Mouse (Mus musculus) midbrain, embryonic 12.5 days (tissue): ENCODE measurements around the gene Arhgap24. TPM values are rescaled to one million over a fixed set of nuclear protein-coding genes. Genes with fewer than 3 reads are reported as not detected.

Experiments used
- ATAC-seq: fragments of 200-750 bp; cut with Nextera tagmentation; 2 replicates; pipeline ENCODE4 v1.8.0; 2017; ENCODE audit warnings: low read depth, moderate TSS enrichment, moderate library complexity; ENCODE audit not compliant: low FRiP score
- H3K27ac ChIP-seq: fragments of 300-500 bp; sonication (generic); replicated peaks from 2 replicates; pipeline ENCODE4 v1.5.1; 2016; ENCODE audit warnings: mild to moderate bottlenecking
- H3K27me3 ChIP-seq: fragments of 300-500 bp; sonication (generic); 2 replicates; pipeline ENCODE4 v1.6.1; 2016; ENCODE audit warnings: mild to moderate bottlenecking
- H3K36me3 ChIP-seq: fragments of 300-500 bp; sonication (generic); 2 replicates; pipeline ENCODE4 v1.6.1; 2016
- H3K4me1 ChIP-seq: fragments of 300-500 bp; sonication (generic); 2 replicates; pipeline ENCODE4 v1.6.1; 2016
- H3K4me2 ChIP-seq: fragments of 300-500 bp; sonication (generic); replicated peaks from 2 replicates; pipeline ENCODE4 v1.6.1; 2016; ENCODE audit warnings: mild to moderate bottlenecking, moderate library complexity
- H3K4me3 ChIP-seq: fragments of 300-500 bp; sonication (generic); 2 replicates; pipeline ENCODE4 v1.5.1; 2016; ENCODE audit warnings: mild to moderate bottlenecking
- H3K9ac ChIP-seq: fragments of 300-500 bp; sonication (generic); replicated peaks from 2 replicates; pipeline ENCODE4 v1.6.1; 2016; ENCODE audit warnings: mild to moderate bottlenecking, moderate library complexity
- H3K9me3 ChIP-seq: fragments of 300-500 bp; sonication (generic); 2 replicates; pipeline ENCODE4 v1.6.1; 2016; ENCODE audit warnings: mild to moderate bottlenecking
- WGBS: fragments of 180-500 bp; shearing (Covaris S2); methylation state at CpG from one replicate; pipeline ENCODE4 v1.1.7; 2016; 5-methylcytosine and 5-hydroxymethylcytosine counted together
- polyA plus RNA-seq: library from polyadenylated mRNA; unstranded; fragments of >200 nt; fragmentation: Nextera tagmentation; extraction: Ambion mirVana; gene quantifications from 2 replicates; pipeline ENCODE4 v1.2.1, GENCODE M21; 2016

The Arhgap24 gene
- polyA plus RNA-seq, 1 experiment from 2014 or later, result 5.7 TPM

GRCm38 (mm10) chr5:102465372-102465771, 15.8 kb upstream of the Arhgap24 start:
- Histone ChIP-seq H3K9me3 (no peaks in the 10 kb centered on the region), H3K9ac (no peak overlapping the region), H3K4me1 (no peaks in the 10 kb centered on the region), H3K27ac (no peak overlapping the region), H3K36me3 (no peaks in the 10 kb centered on the region), H3K4me2 (no peak overlapping the region), H3K27me3 (no peaks in the 10 kb centered on the region), H3K4me3 (no peak overlapping the region)
- WGBS, result 92% methylated on average over 2 of the region's 2 CpGs
- no peak for ATAC-seq

GRCm38 (mm10) chr5:102468292-102468691, 12.9 kb upstream of the Arhgap24 start:
- Histone ChIP-seq H3K27me3 (no peaks in the 10 kb centered on the region), H3K36me3 (no peaks in the 10 kb centered on the region), H3K4me1 (no peaks in the 10 kb centered on the region), H3K9me3 (no peaks in the 10 kb centered on the region), H3K4me3 (no peak overlapping the region), H3K9ac (no peak overlapping the region), H3K4me2 (no peak overlapping the region), H3K27ac (no peak overlapping the region)
- no peak for ATAC-seq
- 92% methylated on average over 3 of the region's 3 CpGs for WGBS

- no peak overlapping the region for H3K9ac ChIP-seq
- 93% methylated on average over 2 of the region's 2 CpGs for WGBS
- ATAC-seq, result no peak
- H3K4me1 ChIP-seq, result no peaks in the 10 kb centered on the region
- no peak overlapping the region for H3K4me3 ChIP-seq
- no peaks in the 10 kb centered on the region for H3K27me3 ChIP-seq
- H3K36me3 ChIP-seq, result no peaks in the 10 kb centered on the region
- no peak overlapping the region for H3K27ac ChIP-seq
- no peaks in the 10 kb centered on the region for H3K9me3 ChIP-seq
- H3K4me2 ChIP-seq, result no peak overlapping the region
Measured at GRCm38 (mm10) chr5:102470284-102470683, 10.9 kb upstream of the Arhgap24 start.

GRCm38 (mm10) chr5:102478076-102478475, 3.1 kb upstream of the Arhgap24 start:
- Histone ChIP-seq H3K9ac (no peak overlapping the region), H3K27ac (no peak overlapping the region), H3K27me3 (no peaks in the 10 kb centered on the region; the same call in 1 of the 2 replicates), H3K4me3 (no peak overlapping the region), H3K4me2 (no peak overlapping the region), H3K9me3 (no peaks in the 10 kb centered on the region), H3K36me3 (no peaks in the 10 kb centered on the region), H3K4me1 (peaks cover 16% of the 10 kb centered on the region; the same call in 1 of the 2 replicates)
- ATAC-seq, result no peak
- 9% methylated on average over 2 of the region's 2 CpGs for WGBS

GRCm38 (mm10) chr5:102483285-102483975, 2.2 kb downstream of the Arhgap24 start:
- Histone ChIP-seq H3K9me3 (no peaks in the 10 kb centered on the region), H3K4me3 (no peak overlapping the region), H3K4me2 (no peak overlapping the region), H3K4me1 (peaks cover 18% of the 10 kb centered on the region; the same call in 1 of the 2 replicates), H3K9ac (no peak overlapping the region), H3K27ac (no peak overlapping the region), H3K27me3 (no peaks in the 10 kb centered on the region; the same call in 1 of the 2 replicates), H3K36me3 (no peaks in the 10 kb centered on the region)
- 42% methylated on average over 10 of the region's 10 CpGs for whole genome bisulfite sequencing
- ATAC-seq, result no peak

GRCm38 (mm10) chr5:102491554-102491953, 10.4 kb downstream of the Arhgap24 start:
- no peak for ATAC-seq

GRCm38 (mm10) chr5:102492152-102492551, 11.0 kb downstream of the Arhgap24 start:
- no peaks in the 10 kb centered on the region for H3K27me3 ChIP-seq
- H3K4me2 ChIP-seq, result no peak overlapping the region
- WGBS, result 90% methylated on average over 9 of the region's 9 CpGs
- no peak overlapping the region for H3K27ac ChIP-seq
- H3K4me1 ChIP-seq, result no peaks in the 10 kb centered on the region
- no peaks in the 10 kb centered on the region for H3K9me3 ChIP-seq
- no peak overlapping the region for H3K9ac ChIP-seq
- no peak for ATAC-seq
- H3K4me3 ChIP-seq, result no peak overlapping the region
- no peaks in the 10 kb centered on the region for H3K36me3 ChIP-seq

More at GRCm38 (mm10) chr5:102491554-102491953, 10.4 kb downstream of the Arhgap24 start:
- Histone ChIP-seq H3K9me3 (no peaks in the 10 kb centered on the region), H3K9ac (no peak overlapping the region), H3K36me3 (no peaks in the 10 kb centered on the region), H3K27me3 (no peaks in the 10 kb centered on the region), H3K4me3 (no peak overlapping the region), H3K4me1 (no peaks in the 10 kb centered on the region), H3K4me2 (no peak overlapping the region), H3K27ac (no peak overlapping the region)
- WGBS, result 83% methylated on average over 5 of the region's 5 CpGs

- H3K9me3 ChIP-seq, result no peaks in the 10 kb centered on the region
- H3K9ac ChIP-seq, result no peak overlapping the region
- no peak overlapping the region for H3K4me3 ChIP-seq
- H3K27ac ChIP-seq, result no peak overlapping the region
- no peaks in the 10 kb centered on the region for H3K4me1 ChIP-seq
- 39% methylated on average over 6 of the region's 6 CpGs for WGBS
- no peaks in the 10 kb centered on the region for H3K27me3 ChIP-seq
- no peak overlapping the region for H3K4me2 ChIP-seq
- no peak for ATAC-seq
- H3K36me3 ChIP-seq, result no peaks in the 10 kb centered on the region
Measured at GRCm38 (mm10) chr5:102494827-102495226, 13.6 kb downstream of the Arhgap24 start.

- no peaks in the 10 kb centered on the region for H3K4me1 ChIP-seq
Measured at GRCm38 (mm10) chr5:102497205-102497604, 16.0 kb downstream of the Arhgap24 start.

GRCm38 (mm10) chr5:102498747-102499146, 17.6 kb downstream of the Arhgap24 start:
- H3K4me3 ChIP-seq, result no peak overlapping the region
- H3K4me1 ChIP-seq, result no peaks in the 10 kb centered on the region
- H3K27ac ChIP-seq, result no peak overlapping the region
- no peaks in the 10 kb centered on the region for H3K27me3 ChIP-seq
- H3K4me2 ChIP-seq, result no peak overlapping the region
- H3K36me3 ChIP-seq, result no peaks in the 10 kb centered on the region
- ATAC-seq, result no peak
- 89% methylated on average over 5 of the region's 5 CpGs for WGBS
- H3K9me3 ChIP-seq, result no peaks in the 10 kb centered on the region
- H3K9ac ChIP-seq, result no peak overlapping the region

More at GRCm38 (mm10) chr5:102497205-102497604, 16.0 kb downstream of the Arhgap24 start:
- H3K27me3 ChIP-seq, result no peaks in the 10 kb centered on the region
- H3K36me3 ChIP-seq, result no peaks in the 10 kb centered on the region
- WGBS, result 80% methylated on average over 3 of the region's 3 CpGs
- no peak overlapping the region for H3K4me3 ChIP-seq
- H3K9ac ChIP-seq, result no peak overlapping the region
- H3K9me3 ChIP-seq, result no peaks in the 10 kb centered on the region
- H3K4me2 ChIP-seq, result no peak overlapping the region
- ATAC-seq, result no peak
- no peak overlapping the region for H3K27ac ChIP-seq

- Histone ChIP-seq H3K27ac (no peak overlapping the region), H3K4me1 (no peaks in the 10 kb centered on the region), H3K27me3 (no peaks in the 10 kb centered on the region), H3K4me2 (no peak overlapping the region), H3K4me3 (no peak overlapping the region), H3K9ac (no peak overlapping the region), H3K36me3 (no peaks in the 10 kb centered on the region), H3K9me3 (no peaks in the 10 kb centered on the region)
- 84% methylated on average over 2 of the region's 2 CpGs for WGBS
- ATAC-seq, result no peak
Measured at GRCm38 (mm10) chr5:102502333-102502732, 21.1 kb downstream of the Arhgap24 start.

- ATAC-seq, result no peak
Measured at GRCm38 (mm10) chr5:102503066-102503465, 21.9 kb downstream of the Arhgap24 start.

GRCm38 (mm10) chr5:102503868-102504267, 22.7 kb downstream of the Arhgap24 start:
- no peaks in the 10 kb centered on the region for H3K36me3 ChIP-seq
- H3K27me3 ChIP-seq, result no peaks in the 10 kb centered on the region
- WGBS, result 84% methylated on average over 2 of the region's 2 CpGs
- H3K27ac ChIP-seq, result no peak overlapping the region
- H3K9me3 ChIP-seq, result no peaks in the 10 kb centered on the region
- no peaks in the 10 kb centered on the region for H3K4me1 ChIP-seq
- H3K9ac ChIP-seq, result no peak overlapping the region
- H3K4me3 ChIP-seq, result no peak overlapping the region
- no peak for ATAC-seq
- H3K4me2 ChIP-seq, result no peak overlapping the region

More at GRCm38 (mm10) chr5:102503066-102503465, 21.9 kb downstream of the Arhgap24 start:
- 84% methylated on average over 3 of the region's 3 CpGs for WGBS
- Histone ChIP-seq H3K27me3 (no peaks in the 10 kb centered on the region), H3K36me3 (no peaks in the 10 kb centered on the region), H3K4me3 (no peak overlapping the region), H3K9ac (no peak overlapping the region), H3K4me2 (no peak overlapping the region), H3K27ac (no peak overlapping the region), H3K9me3 (no peaks in the 10 kb centered on the region), H3K4me1 (no peaks in the 10 kb centered on the region)
